Mouse (Mus musculus) macrophage (primary cell): Measurements from ENCODE around the gene Gm11937. TPM values are rescaled to one million over a fixed set of nuclear protein-coding genes. Genes with fewer than 3 reads are reported as not detected.

Source experiments
- polyA plus RNA-seq: library from polyadenylated mRNA; stranded (reverse); fragments of 250-400 nt; gene quantifications from 3 replicates; pipeline ENCODE4 v1.2.4, GENCODE M21; 2018; ENCODE audit warnings: inconsistent platforms

Gene Gm11937
- polyA plus RNA-seq, 1 experiment from 2014 or later, result not detected

Other genes starting within 250 kb of the Gm11937 start
- not detected in 3 replicates for gene Krt28, start 235.3 kb downstream of the Gm11937 start, polyA plus RNA-seq
- 1.2 to 2.7 TPM (median 2.0 TPM) in 3 replicates for gene Krt10, start 220.8 kb downstream of the Gm11937 start, polyA plus RNA-seq
- not detected in 3 replicates for gene Krt12, start 187.9 kb downstream of the Gm11937 start, polyA plus RNA-seq
- gene Krt20, start 172.0 kb downstream of the Gm11937 start, polyA plus RNA-seq, result not detected in 3 replicates
- not detected in 3 replicates for gene Krt23, start 117.1 kb downstream of the Gm11937 start, polyA plus RNA-seq
- gene Krt39, start 88.9 kb downstream of the Gm11937 start, polyA plus RNA-seq, result not detected in 3 replicates
- gene Krt40, start 67.0 kb downstream of the Gm11937 start, polyA plus RNA-seq, result not detected in 3 replicates
- not detected in 3 replicates for gene Krtap3-3, start 59.3 kb downstream of the Gm11937 start, polyA plus RNA-seq
- not detected in 3 replicates for gene Krtap3-2, start 53.3 kb downstream of the Gm11937 start, polyA plus RNA-seq
- not detected in 3 replicates for gene Gm11939, start 50.7 kb downstream of the Gm11937 start, polyA plus RNA-seq
- gene Krtap3-1, start 43.6 kb downstream of the Gm11937 start, polyA plus RNA-seq, result not detected in 3 replicates
- gene Krtap1-5, start 29.2 kb downstream of the Gm11937 start, polyA plus RNA-seq, result not detected in 3 replicates
- gene Krtap1-4, start 26.5 kb downstream of the Gm11937 start, polyA plus RNA-seq, result not detected in 3 replicates
- not detected in 3 replicates for gene Krtap1-3, start 18.9 kb downstream of the Gm11937 start, polyA plus RNA-seq
- not detected in 3 replicates for gene Krtap9-3, start 12.1 kb downstream of the Gm11937 start, polyA plus RNA-seq
- not detected in 3 replicates for gene Gm11938, start 6.9 kb downstream of the Gm11937 start, polyA plus RNA-seq
- not detected in 3 replicates for gene Krtap2-4, start 4.7 kb upstream of the Gm11937 start, polyA plus RNA-seq
- gene Gm11562, start 10.2 kb upstream of the Gm11937 start, polyA plus RNA-seq, result not detected in 3 replicates
- gene Krtap4-1, start 18.0 kb upstream of the Gm11937 start, polyA plus RNA-seq, result not detected in 3 replicates
- not detected in 3 replicates for gene Krtap4-2, start 24.9 kb upstream of the Gm11937 start, polyA plus RNA-seq
- not detected in 3 replicates for gene Krtap4-7, start 33.9 kb upstream of the Gm11937 start, polyA plus RNA-seq
- gene Gm11555, start 40.0 kb upstream of the Gm11937 start, polyA plus RNA-seq, result not detected in 3 replicates
- gene Gm11563, start 48.8 kb upstream of the Gm11937 start, polyA plus RNA-seq, result not detected in 3 replicates
- not detected in 3 replicates for gene Krtap4-6, start 55.8 kb upstream of the Gm11937 start, polyA plus RNA-seq
- gene Gm14190, start 80.6 kb upstream of the Gm11937 start, polyA plus RNA-seq, result not detected in 3 replicates
- gene Gm14180, start 124.1 kb upstream of the Gm11937 start, polyA plus RNA-seq, result not detected in 3 replicates
- gene Gm11595, start 162.7 kb upstream of the Gm11937 start, polyA plus RNA-seq, result not detected in 3 replicates
- not detected in 3 replicates for gene Krtap4-8, start 170.5 kb upstream of the Gm11937 start, polyA plus RNA-seq
- gene Krtap4-9, start 175.0 kb upstream of the Gm11937 start, polyA plus RNA-seq, result not detected in 3 replicates
- gene Gm11596, start 183.3 kb upstream of the Gm11937 start, polyA plus RNA-seq, result not detected in 3 replicates
- not detected in 3 replicates for gene Gm11569, start 188.7 kb upstream of the Gm11937 start, polyA plus RNA-seq
- not detected in 3 replicates for gene Gm11554, start 194.3 kb upstream of the Gm11937 start, polyA plus RNA-seq
- gene Krtap4-13, start 199.7 kb upstream of the Gm11937 start, polyA plus RNA-seq, result not detected in 3 replicates
- gene Gm11564, start 205.5 kb upstream of the Gm11937 start, polyA plus RNA-seq, result not detected in 3 replicates
- not detected in 3 replicates for gene 2300003K06Rik, start 227.9 kb upstream of the Gm11937 start, polyA plus RNA-seq
- gene Krtap4-16, start 241.4 kb upstream of the Gm11937 start, polyA plus RNA-seq, result not detected in 3 replicates
- not detected in 3 replicates for gene Gm11568, start 247.7 kb upstream of the Gm11937 start, polyA plus RNA-seq